Mouse (Mus musculus): ENCODE measurements around the gene Rrp7a.

DNA sequence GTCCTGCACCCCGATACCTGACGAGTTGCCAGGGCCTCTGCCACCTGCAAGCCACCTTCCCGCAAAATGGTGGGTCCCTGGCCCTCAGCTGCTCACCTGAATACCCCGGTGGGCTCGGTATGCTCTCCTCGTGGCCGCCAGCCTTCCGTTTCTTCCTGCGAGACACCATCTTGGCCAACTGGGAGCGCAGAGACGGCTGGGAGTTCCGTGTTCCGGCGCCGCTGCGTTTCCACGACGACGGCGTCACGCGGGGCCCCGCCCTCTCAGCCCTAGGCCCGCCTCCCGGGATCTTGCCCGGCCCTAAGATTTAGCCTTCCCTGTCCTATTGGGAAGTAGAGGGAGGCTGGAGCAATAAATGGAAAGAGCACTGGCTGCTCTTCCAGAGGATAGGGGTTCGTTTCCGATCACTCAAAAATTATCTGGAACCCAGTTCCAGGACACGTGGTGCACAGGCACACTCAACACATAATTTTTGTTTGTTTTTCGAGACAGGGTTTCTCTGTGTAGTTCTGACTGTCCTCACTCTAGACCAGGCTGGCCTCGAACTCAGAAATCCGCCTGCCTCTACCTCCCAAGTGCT is at the start of gene Rrp7a:
- no peak for TF ChIP-seq CTCF (IDR thresholded peaks at IDR 0.05; ENCODE audit: control insufficient read depth, insufficient read depth, low read length)
- TF ChIP-seq POLR2A (IDR thresholded peaks at IDR 0.05; ENCODE audit: borderline replicate concordance, control insufficient read depth, low read depth, low read length): peak; percentile 52; the same call in 1 of the 2 replicates
